Mouse (Mus musculus) embryonic fibroblast, embryonic 13.5 days (primary cell): Measurements from ENCODE around the gene Gfra4.
A peak's percentile ranks its signal among the peaks of the same experiment; 100 is the strongest.

Experiments
- CTCF ChIP-seq: IDR thresholded peaks from 2 replicates; pipeline ENCODE4 v1.5.1; 2011; ENCODE audit warnings: mild to moderate bottlenecking, control low read depth, low read length, moderate library complexity, borderline replicate concordance; ENCODE audit not compliant: insufficient read depth
- POLR2A ChIP-seq: IDR thresholded peaks from 2 replicates; pipeline ENCODE4 v1.6.1; 2011; ENCODE audit warnings: low read depth, mild to moderate bottlenecking, control low read depth, low read length, moderate library complexity

- TF ChIP-seq CTCF: no peak
- TF ChIP-seq POLR2A: peak; percentile 51; the same call in 1 of the 2 replicates
Observed at GRCm38 (mm10) chr2:131060784-131061183, 17.9 kb upstream of the Gfra4 start.
